Mouse (Mus musculus): Measurements from ENCODE around the gene Emp3.

DNA sequence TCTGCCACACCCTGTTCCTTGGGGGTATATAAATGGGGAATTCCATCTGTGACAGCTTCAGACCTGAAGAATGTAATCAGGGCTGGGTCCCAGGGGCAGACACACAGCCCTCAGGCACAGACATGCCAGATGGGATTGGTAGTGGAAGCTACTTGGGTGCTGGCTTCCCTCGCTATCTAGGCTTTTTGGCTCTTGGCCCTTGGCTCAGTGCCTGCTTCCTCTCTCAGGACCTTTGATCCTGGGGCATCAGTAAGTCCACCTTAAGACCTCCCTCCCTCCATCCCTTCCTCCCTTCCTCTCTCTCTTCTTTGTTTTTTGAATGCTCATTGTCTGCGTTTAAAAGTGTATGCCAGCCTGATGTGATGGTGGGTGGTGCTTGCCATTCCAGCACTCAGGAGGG, 18.6 kb upstream of the Emp3 start:
- TF ChIP-seq CTCF (IDR thresholded peaks at IDR 0.05; ENCODE audit: insufficient read depth, low read length) (no peak), POLR2A (IDR thresholded peaks at IDR 0.05; ENCODE audit: borderline replicate concordance, extremely low read depth, low read depth, low read length) (no peak)

Data from lung, adult 2 months (tissue).